Mouse (Mus musculus) mouse trophoblast stem cell (cell line): ENCODE data around the gene Tox3.

Source experiments
- in situ Hi-C, 2 experiments: fragments of 300-500 bp; cut with MseI, MboI; formaldehyde crosslinking; loops; 2 replicates in 1 of 2; 3 replicates in 1 of 2; pipeline ENCODE4 v1.15.1; 2025

The Tox3 gene

GRCm38 (mm10) chr8:90244458-90245145 is 103.5 kb downstream of the Tox3 start:
- in situ Hi-C loops, result no loop called here

- in situ Hi-C loops, result no loop called here
Observed at GRCm38 (mm10) chr8:90243957-90244356, 104.2 kb downstream of the Tox3 start.

- in situ Hi-C loops, result no loop called here
Observed at GRCm38 (mm10) chr8:90242351-90242750, 105.8 kb downstream of the Tox3 start.

GRCm38 (mm10) chr8:90241461-90241860 is 106.7 kb downstream of the Tox3 start:
- in situ Hi-C loops, result no loop called here

- in situ Hi-C loops, result no loop called here
Observed at GRCm38 (mm10) chr8:90232501-90232900, 115.6 kb downstream of the Tox3 start.

GRCm38 (mm10) chr8:90224172-90224571 is 124.0 kb downstream of the Tox3 start:
- in situ Hi-C loops, result no loop called here

GRCm38 (mm10) chr8:90209105-90210037 is 138.8 kb downstream of the Tox3 start:
- in situ Hi-C loops, result no loop called here
